Mouse (Mus musculus) megakaryocyte, embryonic 14.5 days (primary cell): ENCODE results near the gene Hpse. TPM values are rescaled to one million over a fixed set of nuclear protein-coding genes. Genes with fewer than 3 reads are reported as not detected.
A peak's percentile ranks its signal among the peaks of the same experiment; 100 is the strongest.

ENCODE experiments used
- H3K27me3 ChIP-seq: replicated peaks from 2 replicates; pipeline ENCODE3; 2012; ENCODE audit warnings: inconsistent platforms
- H3K36me3 ChIP-seq: replicated peaks from 2 replicates; pipeline ENCODE3; 2012; ENCODE audit warnings: low read length, inconsistent platforms, mixed read lengths
- H3K4me1 ChIP-seq: 2 replicates; pipeline ENCODE4 v1.6.1; 2012; ENCODE audit warnings: inconsistent platforms
- H3K4me3 ChIP-seq: replicated peaks from 2 replicates; pipeline ENCODE3; 2012; ENCODE audit warnings: moderate library complexity, mild to moderate bottlenecking, inconsistent platforms
- H3K9me3 ChIP-seq: 2 replicates; pipeline ENCODE4 v1.6.1; 2012; ENCODE audit warnings: inconsistent platforms
- FLI1 ChIP-seq: IDR thresholded peaks from 2 replicates; pipeline ENCODE4 v1.6.1; 2012; ENCODE audit warnings: low read length, inconsistent platforms, mixed read lengths
- GATA1 ChIP-seq: IDR thresholded peaks from 3 replicates; pipeline ENCODE4 v1.6.1; 2012; ENCODE audit warnings: mixed read lengths, low read length, inconsistent platforms, borderline replicate concordance
- polyA plus RNA-seq: library from polyadenylated mRNA; stranded (reverse); fragments of >175 nt; gene quantifications from 2 replicates; pipeline ENCODE4 v1.2.3, GENCODE M21; 2012; ENCODE audit warnings: low replicate concordance; ENCODE audit not compliant: insufficient read depth

Gene Hpse
- polyA plus RNA-seq, 1 experiment: 12.2 TPM

- H3K4me3 ChIP-seq: no peak overlapping the region
- peaks cover 3% of the 10 kb centered on the region for H3K27me3 ChIP-seq
- H3K9me3 ChIP-seq: peaks cover 12% of the 10 kb centered on the region
- no peaks in the 10 kb centered on the region for H3K36me3 ChIP-seq
- TF ChIP-seq GATA1 (no peak), FLI1 (no peak)
- peaks cover 28% of the 10 kb centered on the region for H3K4me1 ChIP-seq
These were observed 15.0 kb upstream of the Hpse start for GRCm38 (mm10) chr5:100734535-100734934.

GRCm38 (mm10) chr5:100728757-100729156 is 9.2 kb upstream of the Hpse start:
- Histone ChIP-seq H3K27me3 (peaks cover 2% of the 10 kb centered on the region), H3K9me3 (peaks cover 18% of the 10 kb centered on the region), H3K4me3 (peak overlapping the region; percentile 78), H3K4me1 (peaks cover 37% of the 10 kb centered on the region), H3K36me3 (no peaks in the 10 kb centered on the region)
- TF ChIP-seq FLI1 (peak; percentile 52; the same call in 1 of the 2 replicates), GATA1 (no peak)

- peaks cover 37% of the 10 kb centered on the region for H3K4me1 ChIP-seq
- no peak overlapping the region for H3K4me3 ChIP-seq
- TF ChIP-seq GATA1: no peak
- TF ChIP-seq FLI1: no peak
- peaks cover 7% of the 10 kb centered on the region for H3K27me3 ChIP-seq
- H3K36me3 ChIP-seq: no peaks in the 10 kb centered on the region
- peaks cover 25% of the 10 kb centered on the region for H3K9me3 ChIP-seq
These were observed 6.5 kb upstream of the Hpse start for GRCm38 (mm10) chr5:100726001-100726400.

DNA sequence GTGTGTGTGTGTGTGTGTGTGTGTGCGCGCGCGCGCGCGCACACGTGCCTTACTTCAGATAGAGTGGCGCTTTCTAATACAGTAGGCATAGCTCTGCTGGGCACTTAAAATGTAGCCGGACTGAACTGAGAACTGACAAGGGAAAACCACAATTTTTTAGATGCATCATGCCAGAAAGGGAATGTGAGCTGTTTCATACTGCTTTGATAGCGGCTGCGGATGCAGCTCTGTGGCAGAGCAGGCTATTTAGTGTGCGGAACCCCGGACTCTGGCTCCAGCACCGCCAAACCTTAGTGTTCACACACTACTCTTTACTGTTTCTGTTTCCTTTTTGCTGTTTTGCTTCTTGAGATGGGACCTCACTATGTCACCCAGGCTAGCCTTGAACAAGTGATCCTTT is 2.8 kb downstream of the Hpse start:
- TF ChIP-seq GATA1: no peak
- TF ChIP-seq FLI1: no peak
- Histone ChIP-seq H3K4me3 (peak overlapping the region; percentile 31), H3K9me3 (peaks cover 4% of the 10 kb centered on the region; the same call in 1 of the 2 replicates), H3K36me3 (peaks cover 34% of the 10 kb centered on the region), H3K4me1 (peaks cover 82% of the 10 kb centered on the region), H3K27me3 (peaks cover 28% of the 10 kb centered on the region)

GRCm38 (mm10) chr5:100711219-100711618 is 8.3 kb downstream of the Hpse start:
- Histone ChIP-seq H3K4me1 (peaks cover 95% of the 10 kb centered on the region), H3K27me3 (no peaks in the 10 kb centered on the region), H3K36me3 (peaks cover 73% of the 10 kb centered on the region), H3K4me3 (no peak overlapping the region), H3K9me3 (peaks cover 25% of the 10 kb centered on the region)
- no peak for TF ChIP-seq GATA1

- H3K4me1 ChIP-seq: peaks cover 92% of the 10 kb centered on the region
- H3K9me3 ChIP-seq: peaks cover 23% of the 10 kb centered on the region
- H3K4me3 ChIP-seq: peak overlapping the region; percentile 66
- peaks cover 74% of the 10 kb centered on the region for H3K36me3 ChIP-seq
- no peaks in the 10 kb centered on the region for H3K27me3 ChIP-seq
- peak; percentile 45; the same call in 1 of the 2 replicates for TF ChIP-seq FLI1
- no peak; the same call in 2 of the 3 replicates for TF ChIP-seq GATA1
These were observed 9.5 kb downstream of the Hpse start for GRCm38 (mm10) chr5:100710012-100710411.

DNA sequence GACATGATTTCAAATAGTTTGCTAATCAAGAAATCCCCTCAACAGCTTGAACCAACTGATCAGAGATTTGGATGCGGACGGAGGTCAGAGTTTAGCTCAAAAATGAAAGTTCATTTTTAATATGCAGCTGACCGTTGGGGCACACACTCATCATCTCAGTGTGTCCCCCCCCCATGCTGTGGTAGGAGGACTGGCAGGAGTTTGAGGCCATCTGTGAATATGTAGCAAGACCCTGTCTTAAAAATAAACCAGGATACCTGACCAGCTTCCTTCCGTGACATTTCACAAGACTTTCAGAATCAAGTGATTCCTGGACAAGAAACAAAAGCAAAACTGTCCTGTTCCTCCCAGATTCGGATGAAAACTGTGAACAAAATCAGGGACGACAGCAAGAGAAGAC is 10.5 kb downstream of the Hpse start:
- peaks cover 28% of the 10 kb centered on the region for H3K9me3 ChIP-seq
- H3K27me3 ChIP-seq: no peaks in the 10 kb centered on the region
- H3K36me3 ChIP-seq: peaks cover 71% of the 10 kb centered on the region
- H3K4me3 ChIP-seq: no peak overlapping the region
- peaks cover 83% of the 10 kb centered on the region for H3K4me1 ChIP-seq
- TF ChIP-seq GATA1: no peak
- TF ChIP-seq FLI1: no peak

- Histone ChIP-seq H3K27me3 (no peaks in the 10 kb centered on the region), H3K4me1 (peaks cover 65% of the 10 kb centered on the region), H3K4me3 (peak overlapping the region; percentile 33), H3K36me3 (peaks cover 79% of the 10 kb centered on the region), H3K9me3 (peaks cover 46% of the 10 kb centered on the region)
- TF ChIP-seq GATA1: no peak
These were observed 12.8 kb downstream of the Hpse start for GRCm38 (mm10) chr5:100706675-100707074.

DNA sequence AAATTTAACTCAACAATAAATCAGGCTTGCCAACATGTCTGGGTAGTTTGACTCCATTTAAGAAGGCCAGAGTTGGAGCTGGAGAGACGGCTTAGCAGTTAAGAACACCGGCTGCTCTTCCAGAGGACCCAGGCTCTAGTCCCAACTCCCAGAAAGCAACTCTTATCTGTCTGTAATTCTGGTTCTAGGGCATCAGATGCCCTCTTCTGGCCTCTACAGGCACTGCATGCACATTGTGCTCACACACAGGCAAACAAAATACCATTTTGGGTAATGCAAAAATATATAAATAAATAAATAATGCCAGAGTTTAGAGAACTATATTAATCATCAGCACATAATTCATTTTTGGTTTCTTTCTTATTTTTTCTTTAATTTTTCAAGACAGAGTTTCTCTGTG is 15.2 kb downstream of the Hpse start:
- peaks cover 46% of the 10 kb centered on the region for H3K4me1 ChIP-seq
- peaks cover 73% of the 10 kb centered on the region for H3K36me3 ChIP-seq
- no peaks in the 10 kb centered on the region for H3K27me3 ChIP-seq
- no peak for TF ChIP-seq FLI1
- no peak for TF ChIP-seq GATA1
- H3K4me3 ChIP-seq: no peak overlapping the region
- H3K9me3 ChIP-seq: peaks cover 50% of the 10 kb centered on the region

GRCm38 (mm10) chr5:100702325-100702724 is 17.2 kb downstream of the Hpse start:
- Histone ChIP-seq H3K4me1 (peaks cover 40% of the 10 kb centered on the region), H3K4me3 (no peak overlapping the region), H3K36me3 (peaks cover 62% of the 10 kb centered on the region), H3K27me3 (no peaks in the 10 kb centered on the region), H3K9me3 (peaks cover 37% of the 10 kb centered on the region)
- no peak for TF ChIP-seq FLI1
- TF ChIP-seq GATA1: no peak
